Mouse (Mus musculus): Measurements from ENCODE around the gene Xrcc6. TPM values are rescaled to one million over a fixed set of nuclear protein-coding genes. Genes with fewer than 3 reads are reported as not detected.

Gene Xrcc6
- polyA plus RNA-seq, 1 experiment from 2014 or later, result 43.4 TPM

- Histone ChIP-seq H3K36me3 (peaks cover 90% of the 10 kb centered on the region), H3K9me3 (no peaks in the 10 kb centered on the region), H3K27ac (no peak overlapping the region), H3K27me3 (no peaks in the 10 kb centered on the region), H3K4me3 (no peak overlapping the region), H3K4me1 (replicated peaks) (no peaks in the 10 kb centered on the region), H3K9ac (no peak overlapping the region), H3K4me2 (no peak overlapping the region)
- WGBS, result 93% methylated on average over 7 of the region's 7 CpGs
- ATAC-seq (ENCODE audit: low FRiP score), result no peak
These were observed 44.8 kb downstream of the Xrcc6 start for GRCm38 (mm10) chr15:82032386-82032785.

- no peaks in the 10 kb centered on the region for H3K9me3 ChIP-seq
- peaks cover 90% of the 10 kb centered on the region for H3K36me3 ChIP-seq
- no peak within 1 kb of the TSS for H3K9ac ChIP-seq
- H3K4me3 ChIP-seq, result no peak within 1 kb of the TSS
- WGBS, result 94% methylated on average over 4 of the region's 4 CpGs
- no peaks in the 10 kb centered on the region for H3K4me1 ChIP-seq (replicated peaks)
- no peaks in the 10 kb centered on the region for H3K27me3 ChIP-seq
- H3K4me2 ChIP-seq, result no peak within 1 kb of the TSS
- no peak within 1 kb of the TSS for H3K27ac ChIP-seq
- no peak for ATAC-seq (ENCODE audit: low FRiP score)
These were observed 46.1 kb downstream of the Xrcc6 start, which contains the start of gene Desi1 for GRCm38 (mm10) chr15:82033762-82034161. Gene Desi1 (minus strand): TSS chr15:82033862.

GRCm38 (mm10) chr15:82035904-82036689 lies 48.5 kb downstream of the Xrcc6 start:
- Histone ChIP-seq H3K4me2 (no peak overlapping the region), H3K4me1 (replicated peaks) (no peaks in the 10 kb centered on the region), H3K4me3 (no peak overlapping the region), H3K27ac (no peak overlapping the region), H3K36me3 (peaks cover 90% of the 10 kb centered on the region), H3K27me3 (no peaks in the 10 kb centered on the region), H3K9me3 (no peaks in the 10 kb centered on the region), H3K9ac (no peak overlapping the region)
- no peak for ATAC-seq (ENCODE audit: low FRiP score)
- 83% methylated on average over 12 of the region's 12 CpGs for WGBS

DNA sequence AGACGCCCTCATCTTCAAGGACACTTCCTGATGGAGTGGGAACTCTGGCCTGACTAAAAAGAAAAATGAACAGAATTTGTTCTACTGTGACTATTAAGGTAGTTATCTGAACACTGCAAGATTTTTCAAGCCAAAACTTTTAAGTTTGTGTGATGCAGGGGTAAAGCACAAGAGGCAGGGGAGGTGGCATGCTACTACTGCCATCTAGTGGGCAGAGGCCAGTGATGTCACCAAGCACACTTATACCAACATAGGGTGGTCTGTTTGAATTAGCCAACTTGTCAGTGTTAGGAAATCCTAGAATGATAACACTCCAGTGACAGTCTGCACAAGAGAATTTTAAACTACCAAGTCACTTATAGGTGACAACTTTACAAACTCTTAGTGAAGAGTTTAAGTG lies 53.0 kb downstream of the Xrcc6 start:
- peaks cover 11% of the 10 kb centered on the region for H3K4me1 ChIP-seq (replicated peaks)
- no peaks in the 10 kb centered on the region for H3K9me3 ChIP-seq
- ATAC-seq (ENCODE audit: low FRiP score), result no peak
- 98% methylated on average over 1 of the region's 1 CpGs for WGBS
- peaks cover 64% of the 10 kb centered on the region for H3K36me3 ChIP-seq
- H3K4me3 ChIP-seq, result no peak overlapping the region
- no peaks in the 10 kb centered on the region for H3K27me3 ChIP-seq
- H3K9ac ChIP-seq, result no peak overlapping the region
- H3K27ac ChIP-seq, result no peak overlapping the region
- H3K4me2 ChIP-seq, result no peak overlapping the region

GRCm38 (mm10) chr15:82044166-82044784 lies 56.6 kb downstream of the Xrcc6 start:
- H3K4me3 ChIP-seq, result no peak overlapping the region
- H3K27ac ChIP-seq, result no peak overlapping the region
- no peak for ATAC-seq (ENCODE audit: low FRiP score)
- WGBS, result 98% methylated on average over 7 of the region's 7 CpGs
- no peaks in the 10 kb centered on the region for H3K9me3 ChIP-seq
- no peak overlapping the region for H3K4me2 ChIP-seq
- H3K9ac ChIP-seq, result no peak overlapping the region
- no peaks in the 10 kb centered on the region for H3K27me3 ChIP-seq
- H3K4me1 ChIP-seq (replicated peaks), result peaks cover 28% of the 10 kb centered on the region
- peaks cover 31% of the 10 kb centered on the region for H3K36me3 ChIP-seq

- Histone ChIP-seq H3K27me3 (peaks cover 3% of the 10 kb centered on the region; the same call in 1 of the 2 replicates), H3K9ac (peak overlapping the region; percentile 97), H3K27ac (peak overlapping the region; percentile 89; the same call in 1 of the 2 replicates), H3K4me2 (peak overlapping the region; percentile 99), H3K9me3 (no peaks in the 10 kb centered on the region), H3K4me1 (replicated peaks) (peaks cover 28% of the 10 kb centered on the region), H3K36me3 (peaks cover 14% of the 10 kb centered on the region), H3K4me3 (peak overlapping the region; percentile 99)
- WGBS, result 5% methylated on average over 26 of the region's 26 CpGs
- no peak for ATAC-seq (ENCODE audit: low FRiP score)
These were observed 58.7 kb downstream of the Xrcc6 start for GRCm38 (mm10) chr15:82046246-82046891.

DNA sequence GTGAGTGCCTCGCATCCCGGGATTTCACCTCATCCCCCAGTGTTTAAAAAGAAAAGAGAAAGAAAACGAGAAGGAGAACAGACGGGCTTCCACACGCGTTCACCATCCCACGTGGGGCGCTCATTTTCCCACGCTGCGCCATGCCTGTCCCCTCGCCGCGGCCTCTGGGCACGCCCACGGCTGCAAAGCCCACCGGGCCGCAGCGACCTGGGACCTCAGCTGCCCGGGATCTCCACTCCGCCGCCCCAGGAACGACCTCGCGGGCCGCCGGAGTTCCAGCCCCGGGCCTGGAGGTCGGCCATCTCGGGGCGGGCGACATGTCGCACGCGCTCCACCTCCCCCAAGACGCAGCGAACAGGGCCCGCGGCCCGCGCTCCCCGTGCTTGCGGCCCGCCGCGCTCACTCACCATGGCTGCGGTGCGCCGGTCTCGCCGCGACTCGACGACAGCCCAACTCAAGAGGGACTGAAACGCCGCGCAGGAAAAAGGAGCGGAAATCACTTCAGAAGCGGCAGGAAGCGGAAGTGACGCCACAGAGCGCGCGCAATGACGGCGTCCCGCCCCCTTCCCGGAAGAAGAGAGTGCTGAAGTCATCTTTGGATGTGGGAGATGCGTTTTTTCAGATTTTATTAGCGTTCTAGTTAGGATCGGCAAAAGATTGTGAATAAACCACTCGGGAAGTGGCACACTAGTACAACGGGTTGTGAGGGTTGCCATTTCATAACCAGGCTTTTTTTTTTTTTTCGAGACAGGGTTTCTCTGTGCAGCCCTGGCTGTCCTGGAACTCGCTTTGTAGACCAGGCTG lies 59.6 kb downstream of the Xrcc6 start, which contains the start of gene Snu13:
Snu13 (minus strand) TSS at position 519 of the 804 bp plus-strand sequence.
- H3K4me2 ChIP-seq, result peak within 1 kb of the TSS; percentile 99
- peak within 1 kb of the TSS; percentile 99 for H3K4me3 ChIP-seq
- peak; percentile 91 for ATAC-seq (ENCODE audit: low FRiP score)
- peaks cover 28% of the 10 kb centered on the region for H3K4me1 ChIP-seq (replicated peaks)
- peak within 1 kb of the TSS; percentile 97 for H3K9ac ChIP-seq
- peaks cover 11% of the 10 kb centered on the region; the same call in 1 of the 2 replicates for H3K27me3 ChIP-seq
- peaks cover 13% of the 10 kb centered on the region for H3K36me3 ChIP-seq
- H3K27ac ChIP-seq, result peak within 1 kb of the TSS; percentile 89
- under 1% methylated on average over 72 of the region's 74 CpGs for WGBS
- H3K9me3 ChIP-seq, result no peaks in the 10 kb centered on the region

DNA sequence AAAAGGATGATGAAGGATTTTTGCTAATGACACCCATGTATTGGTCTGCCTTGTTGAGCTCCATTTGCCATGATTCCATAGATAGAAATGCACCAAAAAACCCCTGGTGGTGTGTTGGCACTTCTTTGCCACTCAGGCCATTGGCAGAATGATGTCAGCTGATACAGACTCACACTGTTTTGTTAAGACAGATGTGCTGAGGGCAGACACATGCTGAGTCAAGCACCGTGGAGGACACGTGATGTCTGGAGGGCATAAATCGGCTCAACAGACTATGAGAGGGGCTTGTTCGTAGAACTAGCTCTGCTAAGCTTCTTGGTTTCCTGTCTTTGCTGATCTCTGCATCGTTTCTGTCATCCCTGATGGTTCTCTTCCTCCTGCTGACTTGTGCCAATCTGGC lies 64.9 kb downstream of the Xrcc6 start:
- H3K27ac ChIP-seq, result no peak overlapping the region
- peaks cover 24% of the 10 kb centered on the region; the same call in 1 of the 2 replicates for H3K27me3 ChIP-seq
- H3K4me1 ChIP-seq (replicated peaks), result peaks cover 5% of the 10 kb centered on the region; the same call in 1 of the 2 replicates
- no peak overlapping the region for H3K4me2 ChIP-seq
- H3K36me3 ChIP-seq, result no peaks in the 10 kb centered on the region
- no peak for ATAC-seq (ENCODE audit: low FRiP score)
- no peak overlapping the region for H3K9ac ChIP-seq
- no peak overlapping the region for H3K4me3 ChIP-seq
- no peaks in the 10 kb centered on the region for H3K9me3 ChIP-seq
- WGBS, result 77% methylated on average over 5 of the region's 5 CpGs

DNA sequence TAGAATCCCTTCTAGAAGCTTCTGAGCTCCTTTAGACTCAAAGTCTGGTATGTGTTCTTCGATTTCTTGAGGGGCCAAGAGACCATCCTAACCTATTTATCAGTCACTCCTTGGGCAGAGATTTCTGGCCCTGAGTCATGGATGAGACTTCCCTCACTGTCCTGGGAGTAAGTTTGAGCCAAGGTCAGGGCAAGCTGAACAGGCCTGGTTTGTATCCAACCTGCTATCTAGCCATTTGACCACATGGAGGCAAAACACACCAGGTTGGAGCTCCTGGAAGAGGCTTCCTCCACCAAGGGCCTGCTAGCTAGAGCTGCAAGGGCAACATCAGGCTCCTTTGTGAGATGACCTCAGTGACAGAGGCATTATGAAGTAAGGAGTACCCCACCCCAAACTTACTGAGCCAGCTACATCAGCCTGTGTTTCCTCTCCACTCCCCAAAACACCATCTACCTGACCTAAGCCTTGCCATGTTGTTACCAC lies 71.1 kb downstream of the Xrcc6 start, which contains the start of gene 4930407I10Rik:
4930407I10Rik (plus strand) TSS at position 433 of the 483 bp plus-strand sequence.
- Histone ChIP-seq H3K36me3 (no peaks in the 10 kb centered on the region), H3K4me3 (no peak within 1 kb of the TSS), H3K4me1 (replicated peaks) (no peaks in the 10 kb centered on the region), H3K9ac (no peak within 1 kb of the TSS), H3K4me2 (no peak within 1 kb of the TSS), H3K27ac (no peak within 1 kb of the TSS), H3K9me3 (no peaks in the 10 kb centered on the region), H3K27me3 (peaks cover 26% of the 10 kb centered on the region)
- WGBS, result 86% methylated on average over 1 of the region's 1 CpGs
- ATAC-seq (ENCODE audit: low FRiP score), result no peak

DNA sequence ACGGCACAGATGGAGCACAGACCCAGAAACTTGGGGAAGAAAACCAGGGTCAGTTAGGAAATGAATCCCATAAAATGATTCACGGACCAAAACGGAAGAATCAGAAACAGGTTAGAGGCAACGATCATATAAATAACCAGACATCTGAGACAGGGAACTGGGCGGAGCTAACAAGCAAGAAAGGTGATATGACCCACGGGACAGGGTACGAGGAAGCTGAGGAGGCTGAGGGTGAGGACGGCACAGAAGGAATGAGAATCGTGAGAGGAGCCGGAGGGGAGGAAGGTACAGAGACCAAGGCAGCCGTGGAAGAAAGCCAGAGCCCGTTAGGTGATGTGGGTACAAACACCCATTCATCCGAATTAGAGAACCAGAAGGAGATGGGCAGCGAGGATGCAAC lies 76.3 kb downstream of the Xrcc6 start:
- H3K4me2 ChIP-seq, result no peak overlapping the region
- no peak overlapping the region for H3K4me3 ChIP-seq
- H3K27ac ChIP-seq, result no peak overlapping the region
- no peaks in the 10 kb centered on the region for H3K9me3 ChIP-seq
- no peak for ATAC-seq (ENCODE audit: low FRiP score)
- peaks cover 59% of the 10 kb centered on the region for H3K27me3 ChIP-seq
- 0 out of 2 replicates have a peak overlapping the region, but pooled peaks have one; percentile 39 for H3K9ac ChIP-seq
- 75% methylated on average over 14 of the region's 14 CpGs for WGBS
- no peaks in the 10 kb centered on the region for H3K36me3 ChIP-seq
- no peaks in the 10 kb centered on the region for H3K4me1 ChIP-seq (replicated peaks)

DNA sequence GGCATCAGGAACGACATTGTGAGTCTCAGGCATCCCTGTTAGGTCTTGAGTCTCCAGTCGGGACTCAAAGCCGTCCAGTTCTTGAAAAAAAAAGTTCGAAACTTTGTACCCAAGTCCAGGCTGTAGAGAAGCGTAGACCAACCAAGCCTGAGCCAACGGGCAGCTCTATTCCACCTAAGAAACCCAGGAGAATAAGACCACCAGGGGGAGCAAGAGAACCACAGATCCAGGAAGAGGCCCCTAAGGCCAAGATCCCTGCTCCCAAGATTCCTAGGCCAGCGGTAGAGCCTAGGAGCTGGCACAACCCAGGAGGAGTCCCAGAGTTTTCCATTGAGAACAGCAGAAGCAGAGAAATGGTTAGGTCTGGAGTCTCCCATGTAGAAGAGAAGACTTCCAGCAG lies 77.9 kb downstream of the Xrcc6 start:
- ATAC-seq (ENCODE audit: low FRiP score), result no peak
- WGBS, result 16% methylated on average over 7 of the region's 7 CpGs

More for the DNA sequence above, 77.9 kb downstream of the Xrcc6 start:
- Histone ChIP-seq H3K9ac (0 out of 2 replicates have a peak overlapping the region, but pooled peaks have one; percentile 29), H3K4me1 (replicated peaks) (peaks cover 6% of the 10 kb centered on the region; the same call in 1 of the 2 replicates), H3K27ac (no peak overlapping the region), H3K36me3 (no peaks in the 10 kb centered on the region), H3K4me2 (no peak overlapping the region), H3K4me3 (no peak overlapping the region), H3K9me3 (no peaks in the 10 kb centered on the region), H3K27me3 (peaks cover 69% of the 10 kb centered on the region)

Data from hindbrain, embryonic 13.5 days (tissue).